Mouse (Mus musculus) bone marrow macrophage, adult 2 months (primary cell): ENCODE measurements around the gene Tmco4.

Source experiments
- CTCF ChIP-seq: IDR thresholded peaks from 2 replicates; pipeline ENCODE4 v1.5.1; 2012; ENCODE audit warnings: low read depth, mild to moderate bottlenecking, low read length, moderate library complexity
- POLR2A ChIP-seq: IDR thresholded peaks from 2 replicates; pipeline ENCODE4 v1.6.1; 2012; ENCODE audit warnings: mild to moderate bottlenecking, low read depth, low read length, borderline replicate concordance

- TF ChIP-seq CTCF (no peak), POLR2A (no peak)
These were observed 28.7 kb downstream of the Tmco4 start for GRCm38 (mm10) chr4:139001433-139001832.
